Mouse (Mus musculus): ENCODE results near the gene Ccdc96. TPM values are rescaled to one million over a fixed set of nuclear protein-coding genes. Genes with fewer than 3 reads are reported as not detected.

The Ccdc96 gene
- polyA plus RNA-seq, 1 experiment = 0.07 TPM

- no peak for DNase-seq
- no peak for TF ChIP-seq CTCF (IDR thresholded peaks at IDR 0.05; ENCODE audit: borderline replicate concordance, control insufficient read depth, extremely low read depth, insufficient read depth, low read length, poor library complexity)
- no peak for TF ChIP-seq POLR2A (IDR thresholded peaks at IDR 0.05; ENCODE audit: control insufficient read depth, extremely low read depth, insufficient read depth, low read length, poor library complexity)
- Histone ChIP-seq H3K4me1 (replicated peaks; ENCODE audit: control insufficient read depth, insufficient read depth, low read length) (peaks cover 13% of the 10 kb centered on the region), H3K4me3 (ENCODE audit: control insufficient read depth, insufficient read depth, low read length) (peak overlapping the region; percentile 90; the same call in 1 of the 2 replicates), H3K27ac (ENCODE audit: control insufficient read depth, insufficient read depth, low read length) (no peak overlapping the region), H3K27me3 (ENCODE audit: control insufficient read depth, insufficient read depth, low read length) (no peaks in the 10 kb centered on the region), H3K36me3 (ENCODE audit: control insufficient read depth, insufficient read depth, low read length) (peaks cover 15% of the 10 kb centered on the region)
- 8% methylated on average over 8 of the region's 8 CpGs for WGBS
These were observed 18.5 kb upstream of the Ccdc96 start for GRCm38 (mm10) chr5:36465889-36466288.

GRCm38 (mm10) chr5:36471206-36471605, 13.2 kb upstream of the Ccdc96 start:
- peaks cover 44% of the 10 kb centered on the region for H3K36me3 ChIP-seq (ENCODE audit: control insufficient read depth, insufficient read depth, low read length)
- DNase-seq = no peak

GRCm38 (mm10) chr5:36472876-36473655, 11.3 kb upstream of the Ccdc96 start:
- Histone ChIP-seq H3K27ac (ENCODE audit: control insufficient read depth, insufficient read depth, low read length) (no peak overlapping the region), H3K4me1 (replicated peaks; ENCODE audit: control insufficient read depth, insufficient read depth, low read length) (peaks cover 6% of the 10 kb centered on the region), H3K4me3 (ENCODE audit: control insufficient read depth, insufficient read depth, low read length) (no peak overlapping the region), H3K27me3 (ENCODE audit: control insufficient read depth, insufficient read depth, low read length) (no peaks in the 10 kb centered on the region), H3K36me3 (ENCODE audit: control insufficient read depth, insufficient read depth, low read length) (peaks cover 44% of the 10 kb centered on the region)
- no peak for DNase-seq
- TF ChIP-seq POLR2A (IDR thresholded peaks at IDR 0.05; ENCODE audit: control insufficient read depth, extremely low read depth, insufficient read depth, low read length, poor library complexity) (no peak), CTCF (IDR thresholded peaks at IDR 0.05; ENCODE audit: borderline replicate concordance, control insufficient read depth, extremely low read depth, insufficient read depth, low read length, poor library complexity) (no peak)
- WGBS = 95% methylated on average over 4 of the region's 4 CpGs

More at GRCm38 (mm10) chr5:36471206-36471605, 13.2 kb upstream of the Ccdc96 start:
- WGBS = 97% methylated on average over 8 of the region's 8 CpGs
- Histone ChIP-seq H3K27ac (ENCODE audit: control insufficient read depth, insufficient read depth, low read length) (no peak overlapping the region), H3K27me3 (ENCODE audit: control insufficient read depth, insufficient read depth, low read length) (no peaks in the 10 kb centered on the region), H3K4me1 (replicated peaks; ENCODE audit: control insufficient read depth, insufficient read depth, low read length) (no peaks in the 10 kb centered on the region), H3K4me3 (ENCODE audit: control insufficient read depth, insufficient read depth, low read length) (no peak overlapping the region)
- no peak for TF ChIP-seq CTCF (IDR thresholded peaks at IDR 0.05; ENCODE audit: borderline replicate concordance, control insufficient read depth, extremely low read depth, insufficient read depth, low read length, poor library complexity)
- no peak for TF ChIP-seq POLR2A (IDR thresholded peaks at IDR 0.05; ENCODE audit: control insufficient read depth, extremely low read depth, insufficient read depth, low read length, poor library complexity)

DNA sequence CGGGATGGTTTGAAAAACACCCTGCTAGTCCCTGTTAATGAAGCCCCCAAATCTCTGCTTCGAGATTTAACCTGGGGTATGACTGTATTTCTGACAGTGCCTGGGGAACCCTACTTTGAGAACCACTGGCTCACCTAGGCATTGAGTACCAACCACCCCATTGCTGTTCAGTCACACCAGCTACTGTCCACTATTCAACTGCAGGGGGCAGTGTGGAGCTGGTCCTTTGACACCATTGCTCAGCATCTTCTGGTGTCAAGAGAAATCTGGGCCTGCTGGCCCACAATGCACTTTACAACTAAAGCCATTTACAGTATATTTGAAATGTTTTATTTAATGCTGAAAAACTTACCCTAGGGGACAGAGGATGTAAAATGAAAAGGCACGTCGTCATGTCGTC, 10.1 kb upstream of the Ccdc96 start:
- peak; percentile 64 for DNase-seq
- Histone ChIP-seq H3K27me3 (ENCODE audit: control insufficient read depth, insufficient read depth, low read length) (no peaks in the 10 kb centered on the region), H3K4me1 (replicated peaks; ENCODE audit: control insufficient read depth, insufficient read depth, low read length) (peaks cover 12% of the 10 kb centered on the region), H3K27ac (ENCODE audit: control insufficient read depth, insufficient read depth, low read length) (no peak overlapping the region), H3K36me3 (ENCODE audit: control insufficient read depth, insufficient read depth, low read length) (peaks cover 43% of the 10 kb centered on the region), H3K4me3 (ENCODE audit: control insufficient read depth, insufficient read depth, low read length) (no peak overlapping the region)
- TF ChIP-seq CTCF (IDR thresholded peaks at IDR 0.05; ENCODE audit: borderline replicate concordance, control insufficient read depth, extremely low read depth, insufficient read depth, low read length, poor library complexity) (no peak), POLR2A (IDR thresholded peaks at IDR 0.05; ENCODE audit: control insufficient read depth, extremely low read depth, insufficient read depth, low read length, poor library complexity) (no peak)
- 94% methylated on average over 5 of the region's 5 CpGs for WGBS

GRCm38 (mm10) chr5:36477486-36477885, 6.9 kb upstream of the Ccdc96 start:
- no peak for DNase-seq
- H3K27ac ChIP-seq (ENCODE audit: control insufficient read depth, insufficient read depth, low read length) = no peak overlapping the region
- H3K4me3 ChIP-seq (ENCODE audit: control insufficient read depth, insufficient read depth, low read length) = no peak overlapping the region
- no peaks in the 10 kb centered on the region for H3K27me3 ChIP-seq (ENCODE audit: control insufficient read depth, insufficient read depth, low read length)
- peaks cover 22% of the 10 kb centered on the region for H3K4me1 ChIP-seq (replicated peaks; ENCODE audit: control insufficient read depth, insufficient read depth, low read length)
- TF ChIP-seq CTCF (IDR thresholded peaks at IDR 0.05; ENCODE audit: borderline replicate concordance, control insufficient read depth, extremely low read depth, insufficient read depth, low read length, poor library complexity) (no peak), POLR2A (IDR thresholded peaks at IDR 0.05; ENCODE audit: control insufficient read depth, extremely low read depth, insufficient read depth, low read length, poor library complexity) (no peak)
- H3K36me3 ChIP-seq (ENCODE audit: control insufficient read depth, insufficient read depth, low read length) = peaks cover 13% of the 10 kb centered on the region
- WGBS = 14% methylated on average over 3 of the region's 3 CpGs

- no peak for DNase-seq
- Histone ChIP-seq H3K4me3 (ENCODE audit: control insufficient read depth, insufficient read depth, low read length) (no peak overlapping the region), H3K27ac (ENCODE audit: control insufficient read depth, insufficient read depth, low read length) (no peak overlapping the region)
These were observed 5.6 kb upstream of the Ccdc96 start for GRCm38 (mm10) chr5:36478540-36479420.

More at GRCm38 (mm10) chr5:36478540-36479420, 5.6 kb upstream of the Ccdc96 start:
- Histone ChIP-seq H3K36me3 (ENCODE audit: control insufficient read depth, insufficient read depth, low read length) (peaks cover 5% of the 10 kb centered on the region; the same call in 1 of the 2 replicates), H3K27me3 (ENCODE audit: control insufficient read depth, insufficient read depth, low read length) (no peaks in the 10 kb centered on the region), H3K4me1 (replicated peaks; ENCODE audit: control insufficient read depth, insufficient read depth, low read length) (peaks cover 32% of the 10 kb centered on the region)
- 65% methylated on average over 6 of the region's 6 CpGs for WGBS
- TF ChIP-seq POLR2A (IDR thresholded peaks at IDR 0.05; ENCODE audit: control insufficient read depth, extremely low read depth, insufficient read depth, low read length, poor library complexity) (no peak), CTCF (IDR thresholded peaks at IDR 0.05; ENCODE audit: borderline replicate concordance, control insufficient read depth, extremely low read depth, insufficient read depth, low read length, poor library complexity) (no peak)

Measured in thymus, adult 2 months (tissue).